Mouse (Mus musculus) ES-Bruce4 (cell line): ENCODE results near the gene Slx1b. TPM values are rescaled to one million over a fixed set of nuclear protein-coding genes. Genes with fewer than 3 reads are reported as not detected.

Source experiments
- H3K27ac ChIP-seq: 2 replicates; pipeline ENCODE4 v1.5.1; 2012; ENCODE audit warnings: low read length, inconsistent platforms; ENCODE audit not compliant: insufficient read depth
- H3K27me3 ChIP-seq: 2 replicates; pipeline ENCODE4 v1.6.1; 2012; ENCODE audit warnings: mild to moderate bottlenecking, low read length, inconsistent platforms; ENCODE audit not compliant: control insufficient read depth, poor library complexity, insufficient read depth, severe bottlenecking
- H3K36me3 ChIP-seq: 2 replicates; pipeline ENCODE4 v1.6.1; 2012; ENCODE audit warnings: inconsistent platforms, mild to moderate bottlenecking, low read length, moderate library complexity; ENCODE audit not compliant: control insufficient read depth, poor library complexity, insufficient read depth, severe bottlenecking
- H3K4me1 ChIP-seq: one replicate; pipeline ENCODE4 v1.8.1; 2011; ENCODE audit warnings: low read length; ENCODE audit not compliant: control insufficient read depth, insufficient read depth
- H3K4me3 ChIP-seq: 2 replicates; pipeline ENCODE4 v1.5.1; 2011; ENCODE audit warnings: low read depth, mild to moderate bottlenecking, low read length
- H3K9ac ChIP-seq: 2 replicates; pipeline ENCODE4 v1.6.1; 2012; ENCODE audit warnings: low read depth, mild to moderate bottlenecking, inconsistent platforms; ENCODE audit not compliant: poor library complexity, severe bottlenecking
- H3K9me3 ChIP-seq: replicated peaks from 2 replicates; pipeline ENCODE4 v1.6.1; 2012; ENCODE audit warnings: mild to moderate bottlenecking, low read length, inconsistent platforms; ENCODE audit not compliant: control insufficient read depth, poor library complexity, insufficient read depth, severe bottlenecking
- CTCF ChIP-seq: IDR thresholded peaks from one replicate; pipeline ENCODE4 v1.8.1; 2011; ENCODE audit warnings: low read depth, low read length
- EP300 ChIP-seq: IDR thresholded peaks from 2 replicates; pipeline ENCODE4 v1.6.1; 2011; ENCODE audit warnings: low read depth, low read length; ENCODE audit not compliant: insufficient read depth
- POLR2A ChIP-seq: IDR thresholded peaks from one replicate; pipeline ENCODE4 v1.8.1; 2011; ENCODE audit warnings: low read length; ENCODE audit not compliant: insufficient read depth
- polyA plus RNA-seq: library from polyadenylated mRNA; stranded (reverse); fragments of >200 nt; gene quantifications from 2 replicates; pipeline ENCODE4 v1.2.4, GENCODE M21; 2011; ENCODE audit warnings: low read depth; ENCODE audit not compliant: missing spikeins, insufficient read depth, insufficient read length

Gene Slx1b
- polyA plus RNA-seq, 1 experiment: 16.6 TPM

- H3K27ac ChIP-seq: no peak overlapping the region
- no peaks in the 10 kb centered on the region for H3K9me3 ChIP-seq
- H3K27me3 ChIP-seq: no peaks in the 10 kb centered on the region
- no peak overlapping the region for H3K4me3 ChIP-seq
- TF ChIP-seq CTCF (no peak), POLR2A (no peak), EP300 (no peak)
- H3K36me3 ChIP-seq: no peaks in the 10 kb centered on the region
- H3K9ac ChIP-seq: no peak overlapping the region
- no peaks in the 10 kb centered on the region for H3K4me1 ChIP-seq
These were observed 52.9 kb downstream of the Slx1b start for GRCm38 (mm10) chr7:126642545-126643243.

Other genes starting within 250 kb of the Slx1b start
- gene Atp2a1, start 232.7 kb downstream of the Slx1b start, polyA plus RNA-seq: 0.40 and 0.53 TPM in 2 replicates
- 41.8 and 43.8 TPM in 2 replicates for gene Sh2b1, start 220.4 kb downstream of the Slx1b start, polyA plus RNA-seq
- gene Tufm, start 208.4 kb downstream of the Slx1b start, polyA plus RNA-seq: 100 and 102 TPM in 2 replicates
- gene Atxn2l, start 192.3 kb downstream of the Slx1b start, polyA plus RNA-seq: 160 and 172 TPM in 2 replicates
- gene Eif3c, start 129.4 kb downstream of the Slx1b start, polyA plus RNA-seq: 348 and 363 TPM in 2 replicates
- gene Apobr, start 110.8 kb downstream of the Slx1b start, polyA plus RNA-seq: 2.0 and 2.4 TPM in 2 replicates
- 44.9 and 52.5 TPM in 2 replicates for gene Cln3, start 110.0 kb downstream of the Slx1b start, polyA plus RNA-seq
- not detected in 2 replicates for gene Il27, start 100.8 kb downstream of the Slx1b start, polyA plus RNA-seq
- gene Nupr1, start 64.9 kb downstream of the Slx1b start, polyA plus RNA-seq: 13.6 and 14.1 TPM in 2 replicates
- gene Sgf29, start 46.5 kb downstream of the Slx1b start, polyA plus RNA-seq: 42.7 and 54.0 TPM in 2 replicates
- gene Sult1a1, start 19.4 kb downstream of the Slx1b start, polyA plus RNA-seq: not detected in 2 replicates
- gene Bola2, start 383 bp downstream of the Slx1b start, polyA plus RNA-seq: 76.0 and 103 TPM in 2 replicates
- gene Coro1a, start 12.0 kb upstream of the Slx1b start, polyA plus RNA-seq: 4.9 and 5.9 TPM in 2 replicates
- 102 and 121 TPM in 2 replicates for gene Mapk3, start 63.8 kb upstream of the Slx1b start, polyA plus RNA-seq
- gene Gdpd3, start 70.5 kb upstream of the Slx1b start, polyA plus RNA-seq: 1.8 and 3.6 TPM in 2 replicates
- gene Ypel3, start 81.2 kb upstream of the Slx1b start, polyA plus RNA-seq: 56.8 and 62.1 TPM in 2 replicates
- 1.7 TPM in 2 replicates for gene Tbx6, start 85.7 kb upstream of the Slx1b start, polyA plus RNA-seq
- gene Ppp4c, start 96.7 kb upstream of the Slx1b start, polyA plus RNA-seq: 111 and 127 TPM in 2 replicates
- 2.7 and 4.2 TPM in 2 replicates for gene Fam57b, start 101.9 kb upstream of the Slx1b start, polyA plus RNA-seq
- gene 4930451I11Rik, start 135.9 kb upstream of the Slx1b start, polyA plus RNA-seq: not detected in 2 replicates
- 3.2 and 3.3 TPM in 2 replicates for gene Doc2a, start 151.6 kb upstream of the Slx1b start, polyA plus RNA-seq
- 116 and 120 TPM in 2 replicates for gene Hirip3, start 166.2 kb upstream of the Slx1b start, polyA plus RNA-seq
- gene Ino80e, start 166.6 kb upstream of the Slx1b start, polyA plus RNA-seq: 104 and 118 TPM in 2 replicates
- 37.9 and 41.0 TPM in 2 replicates for gene Taok2, start 188.9 kb upstream of the Slx1b start, polyA plus RNA-seq
- gene Tmem219, start 227.1 kb upstream of the Slx1b start, polyA plus RNA-seq: 16.3 and 17.2 TPM in 2 replicates
- gene Kctd13, start 233.1 kb upstream of the Slx1b start, polyA plus RNA-seq: 25.5 and 26.8 TPM in 2 replicates